Mouse (Mus musculus) megakaryocyte-erythroid progenitor cell, adult 5-6 weeks (primary cell): ENCODE data around the gene Fgf12. TPM values are rescaled to one million over a fixed set of nuclear protein-coding genes. Genes with fewer than 3 reads are reported as not detected.
A peak's percentile ranks its signal among the peaks of the same experiment; 100 is the strongest.

Experiments used
- ATAC-seq: replicated peaks from 2 replicates; pipeline ENCODE4 v1.8.0; 2016; ENCODE audit warnings: mild to moderate bottlenecking, inconsistent platforms; ENCODE audit not compliant: severe bottlenecking, poor library complexity, low FRiP score, low TSS enrichment
- total RNA-seq, 2 experiments: library from RNA; stranded (forward) in 1 of 2; stranded (reverse) in 1 of 2; fragments of 200-1000, 215-1000 nt in 1 of 2; fragments of >200 nt in 1 of 2; fragmentation: Nextera tagmentation in 1 of 2; gene quantifications; 2 replicates each; pipeline ENCODE4 v1.2.3; 2014 to 2017

The Fgf12 gene
- not detected in 2 replicates for total RNA-seq (2014; fragmentation: Nextera tagmentation)
- total RNA-seq (2017), result not detected in 2 replicates

DNA sequence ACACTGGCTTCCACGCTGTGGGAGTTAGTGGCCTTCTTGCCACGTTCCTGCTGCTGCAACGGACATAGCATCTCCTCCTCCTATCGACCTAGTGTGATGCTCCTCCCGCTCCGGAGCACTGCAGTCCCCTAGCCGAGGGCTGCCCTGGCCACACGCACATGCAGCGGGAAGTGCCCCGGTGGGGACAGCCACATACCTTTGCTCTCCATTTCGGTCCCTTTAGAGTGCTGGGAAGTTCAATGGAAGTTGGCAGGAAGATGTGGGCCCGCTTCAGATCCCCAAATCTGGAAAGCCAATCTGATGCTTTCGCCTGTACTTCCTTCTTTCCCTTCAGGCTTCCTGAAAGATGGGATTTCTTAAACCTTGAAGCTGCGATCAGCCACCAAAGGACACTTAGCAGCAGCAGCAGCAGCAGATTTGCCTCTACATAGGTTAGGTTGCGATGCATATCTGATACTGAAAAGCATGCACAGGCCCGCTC lies at the start of gene Fgf12:
Gene Fgf12, minus strand, starts transcription at position 431 of the 481 bp plus-strand sequence.
- ATAC-seq, result no peak

DNA sequence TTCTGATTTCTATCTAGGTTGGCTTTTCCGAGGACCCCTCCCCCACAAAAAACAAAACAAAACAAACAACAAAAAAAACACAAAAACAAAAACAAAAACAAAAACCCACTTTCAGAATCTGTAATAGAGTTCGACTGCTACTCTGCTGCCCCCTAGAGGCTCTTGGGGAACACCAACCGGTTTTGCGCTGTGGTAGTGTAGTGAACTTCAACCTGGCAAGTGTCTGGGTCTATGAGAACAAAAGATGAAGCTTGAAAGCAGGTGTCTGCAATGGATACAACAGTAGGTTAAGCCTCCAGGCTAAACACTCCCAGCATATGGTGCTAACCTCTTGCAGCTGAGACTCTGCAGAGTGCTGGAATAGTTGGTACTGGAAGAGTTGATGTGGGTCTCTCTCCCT lies 40.2 kb upstream of the Fgf12 start:
- peak; percentile 57; the same call in 1 of the 2 replicates for ATAC-seq

DNA sequence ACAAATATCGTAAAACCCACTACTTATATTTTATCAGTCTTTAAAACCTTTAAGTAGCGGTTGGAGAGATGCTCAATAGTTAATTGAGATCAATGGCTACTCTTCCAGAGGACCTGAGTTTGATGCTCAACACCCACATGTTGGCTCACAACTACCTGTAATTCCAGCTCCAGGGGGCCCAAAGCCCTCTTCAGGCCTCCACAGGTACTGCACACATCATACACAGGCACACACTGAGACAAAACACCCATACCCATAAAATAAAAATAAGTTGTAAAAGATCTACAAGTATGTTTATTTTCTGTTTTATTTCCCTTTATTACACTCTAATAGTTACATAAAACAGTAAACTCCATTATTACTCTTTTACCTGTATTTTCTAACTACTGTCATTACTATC lies 17.4 kb upstream of the Fgf12 start:
- no peak for ATAC-seq

DNA sequence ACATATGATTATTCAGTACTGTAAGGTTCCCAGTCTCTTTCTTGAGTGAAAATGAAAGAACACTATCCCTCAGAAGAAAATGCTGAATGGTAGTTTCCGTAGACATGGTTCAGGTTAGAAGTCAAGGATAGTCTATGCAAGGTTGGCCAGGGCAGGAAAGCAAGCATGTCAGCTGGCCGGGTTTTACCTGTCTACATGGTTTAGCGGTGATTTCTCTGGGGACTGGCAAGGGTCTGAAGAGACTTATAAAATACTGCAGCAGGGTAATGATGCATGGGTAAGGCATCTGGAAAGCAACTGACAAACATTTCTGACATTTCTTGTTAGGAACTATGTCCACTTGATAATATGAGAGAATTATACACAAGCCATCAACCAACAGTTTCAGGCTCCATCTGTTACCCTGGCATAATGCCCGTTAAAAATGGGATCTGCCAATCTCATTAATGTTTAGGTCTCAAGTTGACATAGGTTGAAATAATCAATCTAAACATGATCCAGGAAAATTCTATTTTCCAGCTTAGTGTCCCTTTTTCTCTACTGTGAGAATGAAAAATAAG lies 8.6 kb upstream of the Fgf12 start:
- ATAC-seq, result no peak

DNA sequence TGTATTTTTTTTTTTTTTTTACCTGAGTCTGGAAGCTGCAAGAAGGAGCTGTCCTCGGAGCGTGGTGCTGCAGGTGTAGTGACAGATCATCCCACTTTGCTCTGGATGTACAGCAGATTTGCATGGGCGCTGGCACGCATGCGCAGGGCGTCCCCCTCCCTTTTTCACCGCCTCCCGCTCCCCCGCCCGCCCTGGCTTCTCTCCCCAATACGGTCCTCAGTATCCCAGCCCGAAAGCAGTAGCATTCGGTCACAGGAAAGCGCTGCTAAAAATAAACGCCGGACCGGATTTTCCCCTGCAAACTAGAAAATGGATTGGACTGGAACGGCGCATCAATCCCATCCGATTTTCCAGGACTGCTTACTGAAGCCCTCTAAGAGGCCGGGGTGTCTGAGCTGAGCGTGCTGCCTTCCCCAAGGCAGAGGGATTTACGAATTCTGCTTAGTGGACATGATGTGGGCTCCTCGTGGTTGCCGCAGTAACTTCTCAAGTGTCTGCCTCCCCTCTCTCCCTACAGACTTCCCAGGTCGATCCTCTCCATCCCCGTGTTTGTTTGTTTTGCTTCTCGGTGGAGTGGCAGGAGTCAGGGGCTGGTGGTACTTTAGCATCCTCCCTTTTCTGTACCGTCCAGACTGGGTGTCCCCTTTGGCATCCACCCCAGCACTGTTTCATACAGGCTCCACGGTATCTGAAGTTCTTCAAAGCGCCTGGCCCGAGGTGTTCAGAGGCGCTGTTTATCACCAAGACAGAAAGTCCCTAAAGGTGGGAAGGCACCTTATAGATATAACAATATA lies 453 bp upstream of the Fgf12 start:
- ATAC-seq, result no peak

DNA sequence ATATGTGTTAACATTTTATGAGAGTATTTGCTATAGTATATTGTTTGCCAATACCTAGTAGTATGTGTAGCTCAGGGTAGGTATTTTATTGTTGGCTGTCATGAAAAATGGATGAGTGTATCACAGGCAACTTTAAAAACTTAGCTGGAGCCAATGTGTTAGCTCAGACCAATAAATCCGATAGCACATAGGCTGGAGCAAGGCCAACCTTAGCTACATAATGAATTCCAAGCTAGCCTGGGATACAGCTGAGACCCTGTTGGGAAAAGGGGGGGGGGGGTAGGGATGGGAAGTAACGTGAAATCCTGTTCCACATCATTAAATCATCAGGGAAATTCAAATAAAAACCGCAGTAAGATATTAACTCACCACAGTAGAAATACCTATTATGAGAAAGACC lies 18.4 kb downstream of the Fgf12 start:
- ATAC-seq, result no peak

DNA sequence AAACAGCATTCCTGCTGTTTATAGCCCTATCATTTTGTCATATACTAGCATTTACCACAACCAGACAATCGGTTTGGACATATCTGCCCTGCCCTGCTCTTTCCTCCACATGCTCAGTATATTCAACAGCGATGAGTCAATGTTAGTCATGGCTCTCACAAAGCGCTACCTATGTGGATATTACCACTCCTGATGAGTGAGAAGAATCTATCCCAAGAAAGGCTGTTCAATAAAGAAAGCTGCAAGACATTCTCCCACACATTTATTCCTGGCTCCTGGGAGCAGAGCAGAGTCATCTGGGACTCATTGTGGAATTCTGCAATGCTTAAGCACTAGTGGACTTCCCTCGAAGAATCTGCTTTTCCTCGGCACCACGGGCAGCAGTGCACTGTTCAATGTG lies 26.1 kb downstream of the Fgf12 start:
- ATAC-seq, result no peak

DNA sequence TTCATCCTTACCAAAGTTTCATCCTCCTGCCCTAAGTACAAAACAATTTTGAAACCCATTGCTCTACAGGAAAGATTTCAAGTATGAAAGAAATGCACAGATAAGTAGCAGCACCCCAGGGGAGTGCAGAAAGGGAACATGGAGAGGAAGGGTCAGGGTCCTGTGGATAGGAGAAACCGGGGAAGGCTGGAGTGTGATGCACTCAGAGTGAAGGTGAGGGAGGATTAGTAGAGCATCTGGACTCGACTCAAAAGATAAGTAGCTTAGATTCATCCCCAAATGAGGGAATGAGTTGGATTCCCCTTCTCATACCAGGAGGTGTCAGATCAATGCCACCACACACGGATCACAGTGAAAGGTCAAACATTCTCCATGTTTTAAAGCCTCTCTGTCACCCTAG lies 46.2 kb downstream of the Fgf12 start:
- no peak for ATAC-seq

DNA sequence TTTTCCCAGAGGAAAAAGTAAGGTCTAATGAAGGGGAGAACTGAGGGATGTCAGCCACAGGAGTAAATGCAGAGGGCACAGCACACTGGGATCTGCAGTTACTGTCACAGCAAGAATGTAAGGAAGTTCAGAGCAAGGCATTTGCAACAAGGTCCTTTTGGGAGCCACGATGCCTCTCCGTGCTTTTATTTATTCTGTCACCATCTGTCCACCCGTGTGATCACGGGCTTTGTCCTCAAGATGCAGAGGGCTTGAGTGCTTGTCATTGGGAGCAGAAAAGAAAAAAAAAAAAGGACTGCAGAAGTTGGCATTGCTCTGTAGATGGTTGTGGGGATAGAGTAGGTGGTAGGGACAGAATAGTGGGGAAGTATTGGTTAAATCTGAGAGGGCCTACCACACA lies 52.5 kb downstream of the Fgf12 start:
- no peak for ATAC-seq

DNA sequence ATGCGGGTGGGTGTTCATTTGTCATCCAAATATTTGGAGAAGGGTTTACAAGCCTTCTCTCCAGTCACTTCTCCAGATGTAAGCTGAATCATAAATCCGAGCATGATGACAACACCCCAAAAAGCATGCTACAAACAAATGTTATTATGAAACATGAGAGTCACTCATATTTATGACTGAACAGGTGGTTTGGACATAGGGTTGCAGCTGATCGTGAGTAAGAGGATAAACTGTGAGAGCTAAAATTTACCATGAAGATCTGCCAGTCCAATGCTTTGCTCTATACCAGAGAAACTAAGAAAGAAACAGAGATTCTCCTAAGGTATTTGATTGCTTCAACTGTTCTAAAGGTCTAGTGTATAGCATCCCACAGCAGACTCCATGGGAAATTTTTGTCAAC lies 56.0 kb downstream of the Fgf12 start:
- ATAC-seq, result no peak

DNA sequence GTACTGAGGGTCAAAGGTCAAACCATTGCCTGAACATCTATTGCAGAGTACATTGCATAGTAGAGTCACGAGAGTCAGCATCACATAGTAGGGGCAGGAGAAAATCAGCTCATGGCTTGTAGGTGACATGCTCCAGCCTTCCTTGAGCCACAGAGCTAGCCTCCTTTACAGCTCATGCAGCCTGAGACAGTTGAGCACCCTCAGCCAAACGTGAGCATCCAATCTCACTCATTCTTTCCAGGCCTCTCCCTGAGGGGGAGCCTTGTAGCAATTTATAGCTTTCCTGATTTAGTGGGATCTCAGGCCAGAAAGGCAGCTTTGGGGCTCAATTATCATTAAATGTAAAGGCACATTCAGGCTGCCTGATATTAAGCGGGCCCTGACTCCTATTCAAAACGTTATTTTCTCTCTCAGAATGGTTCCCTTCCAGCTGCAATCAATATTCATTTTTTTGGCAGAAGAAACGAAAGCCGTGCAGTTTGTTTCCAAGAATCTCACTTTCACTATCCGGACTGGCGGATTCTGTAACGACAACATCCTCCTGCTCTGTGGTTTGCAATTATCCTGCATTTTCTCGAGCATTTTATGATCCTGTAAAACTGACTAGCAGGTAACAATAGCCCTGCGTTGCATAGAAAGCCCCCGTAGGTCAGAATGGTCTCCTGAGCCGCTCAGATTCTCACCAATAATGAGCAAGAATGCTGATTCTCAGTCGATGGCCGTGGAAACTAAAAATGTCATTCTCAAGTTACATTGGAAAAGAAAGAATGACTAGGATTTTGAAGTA lies 58.6 kb downstream of the Fgf12 start:
- no peak for ATAC-seq

DNA sequence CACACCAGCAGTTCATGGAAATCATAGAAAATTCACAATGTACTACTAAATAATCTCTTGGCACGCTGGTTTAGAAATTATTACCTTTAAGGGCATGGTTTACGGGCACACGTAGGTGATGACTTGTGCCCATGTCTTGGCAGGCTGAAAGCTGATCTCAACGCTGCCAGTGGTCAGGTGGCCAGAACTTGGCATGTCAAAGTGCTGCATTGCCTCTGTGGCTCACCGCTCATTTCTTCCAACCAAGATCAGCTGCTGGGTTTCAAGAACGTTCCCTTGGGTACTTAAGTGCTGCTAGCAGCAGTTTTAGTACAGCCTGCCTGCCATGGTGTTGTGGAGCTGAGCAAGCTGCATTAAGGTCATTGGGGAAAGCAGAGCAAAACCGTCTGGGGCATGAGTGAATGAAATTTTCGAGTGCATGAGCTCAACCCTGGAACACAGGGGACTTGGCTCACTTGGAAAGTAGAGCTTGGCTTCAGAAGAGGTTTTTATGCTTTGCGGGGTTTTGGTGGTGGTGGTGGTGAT lies 63.9 kb downstream of the Fgf12 start:
- ATAC-seq, result no peak

DNA sequence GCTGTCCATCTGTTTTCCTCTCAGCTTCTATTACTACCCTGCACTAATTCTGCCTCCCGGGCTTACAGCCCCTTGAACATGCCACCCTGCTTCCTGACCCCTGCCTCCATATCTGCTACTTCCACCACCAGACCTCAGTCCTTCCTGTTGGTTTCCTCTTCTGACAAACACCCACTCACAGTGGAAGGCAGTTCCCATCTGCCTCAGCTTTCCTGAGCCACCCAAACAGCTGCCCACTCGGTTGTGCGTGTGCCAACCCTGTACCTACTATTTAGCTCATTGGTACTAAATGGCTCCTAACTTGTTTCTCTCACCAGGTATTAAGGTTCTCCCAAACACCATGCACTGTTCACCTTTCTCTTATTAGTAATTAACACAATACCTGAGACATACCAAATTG lies 71.2 kb downstream of the Fgf12 start:
- no peak for ATAC-seq

DNA sequence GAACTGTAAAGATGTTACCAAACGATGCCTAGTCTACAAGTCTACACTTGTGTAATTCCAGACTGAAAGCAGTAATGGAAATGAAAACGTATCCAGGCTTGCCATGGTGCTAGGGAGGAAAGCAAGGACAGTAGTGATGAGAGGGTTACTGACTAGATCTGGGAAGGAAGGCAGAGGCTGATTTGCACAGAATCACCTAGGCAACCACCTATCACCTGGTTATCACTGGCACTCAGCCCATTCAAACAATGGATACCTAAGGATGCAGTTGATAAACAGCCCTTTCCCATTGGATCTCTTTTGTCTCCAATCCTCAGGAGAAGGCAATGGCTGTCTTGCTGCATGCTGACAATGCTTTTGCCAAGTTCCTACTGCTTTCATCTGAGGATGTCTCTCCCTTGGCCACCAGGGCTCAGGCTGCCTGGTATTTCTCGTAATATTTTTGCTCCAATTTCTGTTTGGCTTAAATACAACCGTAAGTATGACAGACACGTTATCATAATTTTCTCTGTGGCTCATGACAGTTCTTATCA lies 84.0 kb downstream of the Fgf12 start:
- no peak for ATAC-seq

DNA sequence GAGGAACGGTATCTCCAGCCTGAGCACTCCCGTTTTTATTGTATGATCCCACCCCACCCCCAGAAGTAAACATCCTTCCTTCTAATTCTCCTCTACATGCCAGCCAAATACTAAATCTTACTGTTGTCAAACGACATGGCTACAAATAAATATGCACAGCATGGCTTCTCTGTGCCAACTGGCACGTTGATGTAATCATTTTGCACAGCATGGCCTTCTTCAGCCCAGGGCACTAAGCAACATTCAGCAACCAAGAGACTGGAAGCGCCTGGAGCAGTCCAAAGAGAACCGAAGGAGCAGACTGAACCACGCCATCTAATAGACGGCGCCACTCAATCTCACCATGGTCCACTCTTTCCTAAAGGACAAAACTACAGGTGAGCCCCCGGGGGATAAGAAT lies 100.2 kb downstream of the Fgf12 start:
- no peak for ATAC-seq

DNA sequence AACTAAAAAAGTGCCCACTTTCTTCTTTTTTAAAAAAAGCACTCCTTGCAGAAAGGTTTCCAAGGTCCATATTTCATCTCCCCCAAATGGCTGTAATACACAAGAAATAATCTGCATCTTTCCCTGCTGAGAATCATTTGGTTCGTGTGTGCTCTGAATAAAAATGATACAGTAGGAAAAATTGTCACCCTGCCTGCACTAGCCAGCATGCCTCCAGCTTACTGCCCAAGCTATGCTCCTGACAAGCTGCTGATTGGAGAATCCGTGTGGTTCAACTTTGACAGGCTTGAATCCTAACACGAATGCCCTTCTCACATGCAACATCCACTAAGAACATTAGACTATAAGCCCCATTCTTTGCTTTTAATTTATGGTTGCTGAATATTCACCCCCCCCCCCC lies 102.3 kb downstream of the Fgf12 start:
- ATAC-seq, result no peak

DNA sequence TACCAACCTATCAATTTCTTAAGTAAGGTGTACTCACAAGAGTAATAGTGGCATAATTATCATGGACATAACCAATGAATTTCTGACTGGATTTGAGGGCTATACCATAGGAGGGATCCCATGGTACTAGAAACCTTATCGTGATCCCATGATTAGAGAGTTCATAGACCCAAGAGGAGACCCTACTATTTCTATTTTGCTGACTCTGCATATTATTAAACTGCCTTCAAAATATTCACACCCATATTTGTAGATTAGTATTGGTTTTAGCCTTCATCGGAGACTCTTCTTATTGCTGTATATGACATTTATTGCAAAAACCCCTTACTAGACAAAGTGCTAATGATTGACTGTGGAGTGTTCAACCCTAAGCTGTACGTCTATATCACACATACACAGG lies 107.8 kb downstream of the Fgf12 start:
- ATAC-seq, result no peak

DNA sequence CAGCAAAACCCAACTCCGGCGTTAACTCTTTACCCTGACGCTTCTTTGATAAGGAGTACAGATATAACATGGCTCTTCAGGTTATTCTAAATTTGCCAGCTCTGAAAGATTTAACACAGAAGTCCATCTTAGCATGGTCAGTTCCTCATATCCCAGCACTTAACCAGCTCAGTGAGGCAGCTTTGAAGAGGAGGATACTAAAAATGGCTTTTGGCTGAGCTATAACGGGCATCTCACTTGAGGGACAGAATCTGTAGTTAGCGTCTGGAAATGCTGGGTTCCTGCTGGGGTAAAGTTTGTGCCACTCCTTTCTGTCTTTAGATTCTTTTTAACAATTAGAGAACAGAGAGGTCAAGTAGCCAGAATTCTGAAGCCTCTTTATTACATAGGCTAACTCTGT lies 121.1 kb downstream of the Fgf12 start:
- ATAC-seq, result no peak

DNA sequence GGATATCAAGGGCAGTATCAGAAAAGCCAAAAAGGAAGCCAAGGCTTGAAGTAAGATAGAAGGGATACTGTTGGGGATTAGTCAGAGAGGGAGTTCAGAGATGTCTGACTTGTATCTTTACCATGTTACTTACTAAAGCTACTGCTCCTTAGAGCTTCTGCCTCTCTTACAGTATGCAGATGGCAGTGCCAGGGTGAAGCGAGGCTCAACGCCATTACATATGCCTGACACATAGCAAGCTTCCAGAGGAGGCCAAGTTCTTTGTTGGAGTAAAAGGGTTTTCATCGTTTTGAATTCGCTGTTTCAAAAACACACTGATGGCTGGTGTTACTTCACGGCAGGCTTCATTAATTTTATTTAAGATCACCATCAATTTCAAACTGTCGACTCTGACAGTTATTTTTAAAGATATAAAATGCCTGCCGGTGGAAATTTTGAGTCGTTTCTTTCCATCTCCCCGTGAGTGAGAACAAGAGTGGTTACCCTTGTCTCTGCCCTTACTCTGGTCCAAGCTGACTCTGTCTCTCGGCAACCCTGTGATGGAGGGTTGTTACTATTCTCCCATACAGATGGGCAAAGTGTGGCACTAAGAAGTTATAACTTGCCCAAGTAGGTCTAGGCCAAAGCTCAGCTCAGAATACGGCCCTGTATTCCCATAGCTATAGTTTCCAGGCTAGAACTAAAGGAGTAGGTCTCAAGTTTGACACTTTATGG lies 121.9 kb downstream of the Fgf12 start:
- ATAC-seq, result no peak
